ENCODE assay signal across 8 mouse cellular contexts in the genomic region with DNA sequence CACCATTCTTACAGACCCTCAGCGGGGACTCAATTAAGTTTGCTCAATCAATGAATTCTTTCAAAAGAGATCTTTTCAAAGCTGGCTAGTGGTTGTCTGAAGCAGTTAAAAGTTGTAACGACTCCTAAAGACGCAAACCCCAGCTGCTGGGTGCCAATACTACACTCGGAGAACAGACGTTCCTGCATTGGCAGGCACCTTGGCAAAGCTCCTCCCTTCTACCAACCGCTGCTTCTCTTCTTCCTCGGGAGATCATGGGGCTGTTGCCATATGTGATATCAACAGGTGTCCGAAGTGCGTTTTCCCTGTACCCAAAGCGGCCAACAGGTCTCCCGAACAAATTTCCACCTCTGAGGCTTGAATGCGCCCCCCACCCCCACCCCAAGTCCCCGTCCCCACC. TPM values are rescaled to one million over a fixed set of nuclear protein-coding genes. Genes with fewer than 3 reads are reported as not detected.
DNase-seq lines count a peak whose midpoint lies in the region; ATAC-seq lines count a peak whose summit lies in the region.

No protein-coding gene starts in this region.

- no peak overlapping the region for H3K27ac ChIP-seq in neural tube, embryonic 11.5 days (ENCODE audit: low read depth, low read length)
- H3K27ac ChIP-seq in limb, embryonic 12.5 days = no peak overlapping the region
- no peak overlapping the region for H3K27ac ChIP-seq in stomach, embryonic 14.5 days (ENCODE audit: low read length)

- ATAC-seq in neural tube, embryonic 11.5 days (ENCODE audit: insufficient read depth, low FRiP score, low TSS enrichment) = no peak
- no peak for ATAC-seq in limb, embryonic 12.5 days (ENCODE audit: insufficient number of reproducible peaks, insufficient read depth, low FRiP score, low TSS enrichment, low read depth)
- ATAC-seq in stomach, embryonic 14.5 days (ENCODE audit: insufficient number of reproducible peaks, insufficient read depth, low FRiP score, low read depth) = no peak

- H3K4me1 ChIP-seq in neural tube, embryonic 11.5 days (ENCODE audit: control insufficient read depth, insufficient read depth, low read length) = peaks cover 7% of the 10 kb centered on the region
- peaks cover 29% of the 10 kb centered on the region for H3K4me1 ChIP-seq in limb, embryonic 12.5 days (replicated peaks)
- H3K4me1 ChIP-seq in stomach, embryonic 14.5 days (ENCODE audit: control insufficient read depth, insufficient read depth, low read length) = peaks cover 15% of the 10 kb centered on the region; the same call in 1 of the 2 replicates

- H3K4me3 ChIP-seq in neural tube, embryonic 11.5 days (ENCODE audit: low read depth, low read length) = peak overlapping the region; percentile 49
- peak overlapping the region; percentile 58 for H3K4me3 ChIP-seq in limb, embryonic 12.5 days (replicated peaks)
- peak overlapping the region; percentile 48 for H3K4me3 ChIP-seq in stomach, embryonic 14.5 days (ENCODE audit: low read depth, low read length)

- H3K4me2 ChIP-seq in neural tube, embryonic 11.5 days (ENCODE audit: low read depth) = peak overlapping the region; percentile 99
- peak overlapping the region; percentile 98 for H3K4me2 ChIP-seq in limb, embryonic 12.5 days
- peak overlapping the region; percentile 74 for H3K4me2 ChIP-seq in stomach, embryonic 14.5 days (replicated peaks; ENCODE audit: low read depth, low read length)

- no peaks in the 10 kb centered on the region for H3K9me3 ChIP-seq in neural tube, embryonic 11.5 days (ENCODE audit: control insufficient read depth, low read length)
- H3K9me3 ChIP-seq in limb, embryonic 12.5 days = no peaks in the 10 kb centered on the region
- H3K9me3 ChIP-seq in stomach, embryonic 14.5 days (ENCODE audit: control insufficient read depth, low read depth, low read length) = no peaks in the 10 kb centered on the region

- H3K27me3 ChIP-seq in neural tube, embryonic 11.5 days (ENCODE audit: control insufficient read depth, insufficient read depth, low read length) = peaks cover 22% of the 10 kb centered on the region
- H3K27me3 ChIP-seq in limb, embryonic 12.5 days = peaks cover 42% of the 10 kb centered on the region
- 0 out of 2 replicates have a peak, but pooled peaks cover 6% of the 10 kb centered on the region for H3K27me3 ChIP-seq in stomach, embryonic 14.5 days (ENCODE audit: control insufficient read depth, insufficient read depth, low read length)

- 13% methylated on average over 13 of the region's 13 CpGs for WGBS in neural tube, embryonic 11.5 days
- 11% methylated on average over 13 of the region's 13 CpGs for WGBS in limb, embryonic 12.5 days
- WGBS in stomach, embryonic 14.5 days = 9% methylated on average over 13 of the region's 13 CpGs

- H3K9ac ChIP-seq in neural tube, embryonic 11.5 days (ENCODE audit: low read length) = no peak overlapping the region
- H3K9ac ChIP-seq in limb, embryonic 12.5 days (replicated peaks) = peak overlapping the region; percentile 62; the same call in 1 of the 2 replicates
- H3K9ac ChIP-seq in stomach, embryonic 14.5 days (replicated peaks; ENCODE audit: low read depth, low read length) = 0 out of 2 replicates have a peak overlapping the region, but pooled peaks have one; percentile 57

- peak; percentile 58 for DNase-seq in cerebellum, adult 11-12 months
- no peak for DNase-seq in cerebellum, adult 8-10 months
- no peak for DNase-seq in neural tube, embryonic 11.5 days (ENCODE audit: low spot score)
- no peak for DNase-seq in neural tube, embryonic 10.5 days (ENCODE audit: extremely low spot score, low spot score)
- DNase-seq in natural killer cell, adult 2 months (ENCODE audit: low spot score in 2 of 2) = no peak
- no peak for DNase-seq in gastrocnemius, adult 8-10 months (ENCODE audit: low spot score in 2 of 2)

- no peaks in the 10 kb centered on the region for H3K36me3 ChIP-seq in neural tube, embryonic 11.5 days (ENCODE audit: control insufficient read depth, insufficient read depth, low read length)
- H3K36me3 ChIP-seq in limb, embryonic 12.5 days = no peaks in the 10 kb centered on the region
- H3K36me3 ChIP-seq in stomach, embryonic 14.5 days (ENCODE audit: control insufficient read depth, insufficient read depth, low read length) = no peaks in the 10 kb centered on the region

RNA-seq across cellular contexts. Expression of gene Spint2, which starts 0.9 kb away (rescaled TPM):
- polyA plus RNA-seq in neural tube, embryonic 11.5 days (2014; fragmentation: Nextera tagmentation; extraction: Ambion mirVana) = 27.0 and 28.1 TPM in 2 replicates
- 106 and 107 TPM in 2 replicates for polyA plus RNA-seq in limb, embryonic 12.5 days (2016; fragmentation: Nextera tagmentation; extraction: Ambion mirVana)
- 386 and 405 TPM in 2 replicates for polyA plus RNA-seq in stomach, embryonic 14.5 days (2014; fragmentation: Nextera tagmentation; extraction: Ambion mirVana)
- total RNA-seq in gastrocnemius, adult 8-10 months (2022) = 10 to 100 TPM; 11.2 to 15.9 (median 12.5) TPM

RNA-seq across cellular contexts. Expression of gene Ppp1r14a, which starts 8.3 kb away (rescaled TPM):
- 44.2 and 55.8 TPM in 2 replicates for polyA plus RNA-seq in neural tube, embryonic 11.5 days (2014; fragmentation: Nextera tagmentation; extraction: Ambion mirVana)
- 7.6 and 8.0 TPM in 2 replicates for polyA plus RNA-seq in limb, embryonic 12.5 days (2016; fragmentation: Nextera tagmentation; extraction: Ambion mirVana)
- 47.4 and 51.3 TPM in 2 replicates for polyA plus RNA-seq in stomach, embryonic 14.5 days (2014; fragmentation: Nextera tagmentation; extraction: Ambion mirVana)
- 1 to 10 TPM; 2.7 to 3.4 (median 3.0) TPM for total RNA-seq in gastrocnemius, adult 8-10 months (2022)

RNA-seq across cellular contexts. Expression of gene Dpf1, which starts 22.9 kb away (rescaled TPM):
- polyA plus RNA-seq in neural tube, embryonic 11.5 days (2014; fragmentation: Nextera tagmentation; extraction: Ambion mirVana) = 65.2 and 66.7 TPM in 2 replicates
- 22.4 and 23.7 TPM in 2 replicates for polyA plus RNA-seq in limb, embryonic 12.5 days (2016; fragmentation: Nextera tagmentation; extraction: Ambion mirVana)
- 6.0 and 11.0 TPM in 2 replicates for polyA plus RNA-seq in stomach, embryonic 14.5 days (2014; fragmentation: Nextera tagmentation; extraction: Ambion mirVana)
- 1 to 10 TPM in 3 of 4 experiments, under 1 TPM in 1; 0.92 to 4.5 (median 2.0) TPM for total RNA-seq in gastrocnemius, adult 8-10 months (2022)

RNA-seq across cellular contexts. Expression of gene 2200002D01Rik, which starts 32.5 kb away (rescaled TPM):
- polyA plus RNA-seq in neural tube, embryonic 11.5 days (2014; fragmentation: Nextera tagmentation; extraction: Ambion mirVana) = 1.2 and 1.6 TPM in 2 replicates
- polyA plus RNA-seq in limb, embryonic 12.5 days (2016; fragmentation: Nextera tagmentation; extraction: Ambion mirVana) = 2.5 and 2.7 TPM in 2 replicates
- 35.0 and 36.6 TPM in 2 replicates for polyA plus RNA-seq in stomach, embryonic 14.5 days (2014; fragmentation: Nextera tagmentation; extraction: Ambion mirVana)
- total RNA-seq in gastrocnemius, adult 8-10 months (2022) = under 1 TPM in 3 of 4 experiments, not detected in 1; 0.44 to 0.85 (median 0.79) TPM

RNA-seq across cellular contexts. Expression of gene Yif1b, which starts 42.7 kb away (rescaled TPM):
- 87.3 and 94.1 TPM in 2 replicates for polyA plus RNA-seq in neural tube, embryonic 11.5 days (2014; fragmentation: Nextera tagmentation; extraction: Ambion mirVana)
- 104 and 105 TPM in 2 replicates for polyA plus RNA-seq in limb, embryonic 12.5 days (2016; fragmentation: Nextera tagmentation; extraction: Ambion mirVana)
- 93.4 and 100.0 TPM in 2 replicates for polyA plus RNA-seq in stomach, embryonic 14.5 days (2014; fragmentation: Nextera tagmentation; extraction: Ambion mirVana)
- 10 to 100 TPM; 36.9 to 39.3 (median 38.4) TPM for total RNA-seq in gastrocnemius, adult 8-10 months (2022)
